Mouse (Mus musculus) small intestine, adult 10 weeks (tissue): Measurements from ENCODE around the gene Ctsf. TPM values are rescaled to one million over a fixed set of nuclear protein-coding genes. Genes with fewer than 3 reads are reported as not detected.

Source experiments
- polyA plus RNA-seq: library from polyadenylated mRNA; stranded (reverse); fragments of 350-450 nt; fragmentation: Illumina TruSeq; extraction: RNeasy Lipid Tissue Mini Kit (QIAGEN cat#74804); gene quantifications from one replicate; pipeline ENCODE4 v1.2.3, GENCODE M21; 2014; ENCODE audit warnings: low replicate concordance

Ctsf gene
- 1.3 TPM for polyA plus RNA-seq

DNA sequence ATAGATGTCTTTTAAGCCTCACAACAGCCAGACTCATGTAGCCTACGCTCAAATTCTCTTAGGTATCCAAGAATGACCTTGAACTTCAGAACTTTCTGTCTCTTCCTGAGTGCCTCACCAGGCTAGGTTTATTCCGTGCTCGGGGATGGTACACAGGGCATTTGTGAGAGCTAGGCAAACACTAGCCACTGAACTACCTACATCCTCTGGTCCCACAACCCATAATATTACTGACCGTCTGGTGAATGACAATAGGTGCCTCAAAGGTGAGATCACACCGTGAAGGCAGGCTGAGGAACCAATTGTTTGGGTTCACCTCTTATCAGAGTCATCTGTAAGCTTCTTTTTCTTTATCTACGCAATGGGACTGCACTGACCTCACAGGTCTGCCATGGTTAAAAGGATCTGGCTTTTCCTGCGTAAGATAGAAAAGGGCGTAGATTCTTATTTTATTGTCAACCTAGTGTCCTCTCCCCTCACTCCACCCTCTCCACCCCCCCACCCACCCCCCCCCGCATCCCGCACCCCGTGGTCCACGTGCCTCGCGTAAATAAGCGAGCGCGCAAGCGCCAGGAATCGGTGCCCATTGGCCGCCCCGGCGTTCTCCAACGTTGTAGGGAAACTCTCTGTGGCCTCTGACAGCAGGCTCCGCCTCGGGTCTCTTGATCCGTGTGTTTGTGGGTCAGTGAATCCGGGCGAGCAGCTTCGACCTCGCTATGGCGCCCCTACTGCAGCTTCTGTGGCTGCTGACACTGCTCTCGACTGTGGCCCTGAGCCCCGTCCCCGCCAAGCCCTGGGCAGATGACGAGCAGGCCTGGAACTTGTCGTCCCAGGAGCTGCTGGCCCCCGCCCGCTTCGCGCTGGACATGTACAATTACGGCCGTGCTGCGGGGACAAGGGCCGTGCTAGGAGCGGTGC is at the start of gene Ctsf:
Gene Ctsf (plus strand): TSS at position 579 of the 918 bp plus-strand sequence.

DNA sequence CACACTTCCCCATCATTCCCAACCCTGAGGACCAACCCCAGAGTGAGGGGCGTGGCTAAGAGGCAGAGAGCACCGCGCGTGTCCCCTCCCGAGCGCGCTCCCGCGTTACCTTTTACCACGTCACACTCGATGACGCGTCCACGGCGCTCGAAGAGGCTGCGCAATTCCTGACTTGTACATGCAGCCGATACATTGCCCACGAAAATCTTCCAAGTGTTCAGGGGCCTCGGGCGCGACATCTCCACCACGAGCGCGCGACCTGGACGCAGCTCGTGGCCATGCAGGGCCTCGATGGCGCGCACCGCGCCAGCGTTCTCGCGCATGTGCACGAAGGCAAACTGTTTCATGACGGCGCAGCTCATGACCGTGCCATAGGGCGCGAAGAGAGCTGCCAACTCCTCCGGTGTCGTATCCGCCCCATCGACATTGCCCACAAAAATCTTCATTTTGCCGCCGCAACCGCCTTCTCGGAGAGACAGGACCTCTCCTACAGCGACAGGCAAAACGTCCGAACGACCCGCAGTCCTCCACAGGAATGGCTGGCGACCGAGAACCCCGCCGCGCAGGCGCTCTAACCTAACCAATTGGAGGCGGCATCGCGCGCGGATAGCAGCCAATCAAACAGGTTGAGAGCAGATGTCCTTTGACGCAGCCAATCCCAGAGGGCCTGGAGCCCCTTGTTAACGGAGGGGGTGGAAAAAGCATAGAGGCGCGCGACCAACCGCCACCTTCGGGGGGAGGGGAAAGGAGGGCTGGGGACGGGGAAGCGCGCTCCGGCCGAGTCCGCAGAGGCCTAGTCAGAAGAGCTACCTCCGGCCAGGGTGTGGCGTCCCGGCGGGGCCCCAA is 43.6 kb upstream of the Ctsf start, which contains the start of the genes Gm21992 and Rbm14:
Gene Gm21992 (minus strand): TSS at position 550 of the 846 bp plus-strand sequence.
Gene Rbm14 (minus strand): TSS at position 572 of the 846 bp plus-strand sequence.

DNA sequence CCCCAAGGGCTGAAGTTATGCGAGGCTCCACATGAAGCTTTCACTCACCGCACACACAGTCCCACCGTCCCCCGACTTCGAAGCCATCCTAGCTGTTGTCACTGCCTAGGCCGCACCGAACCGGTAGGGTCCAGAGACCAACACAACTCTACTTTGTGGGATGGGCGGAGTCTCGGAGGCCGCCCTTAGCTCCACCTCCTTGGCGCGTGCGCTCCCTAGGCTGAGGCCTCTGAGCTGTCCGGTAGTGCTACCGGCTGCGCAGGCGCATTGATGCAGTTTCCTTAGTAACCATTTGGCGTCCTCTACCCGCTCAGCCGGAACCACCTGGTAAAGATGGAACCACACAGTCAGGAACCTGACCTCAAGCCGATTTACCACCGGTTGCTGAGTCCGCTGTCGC is 15.8 kb upstream of the Ctsf start, which contains the start of the genes Ccs and Ccdc87:
Gene Ccs (minus strand): TSS at position 184 of the 400 bp plus-strand sequence.
Gene Ccdc87 (plus strand): TSS at position 218 of the 400 bp plus-strand sequence.

DNA sequence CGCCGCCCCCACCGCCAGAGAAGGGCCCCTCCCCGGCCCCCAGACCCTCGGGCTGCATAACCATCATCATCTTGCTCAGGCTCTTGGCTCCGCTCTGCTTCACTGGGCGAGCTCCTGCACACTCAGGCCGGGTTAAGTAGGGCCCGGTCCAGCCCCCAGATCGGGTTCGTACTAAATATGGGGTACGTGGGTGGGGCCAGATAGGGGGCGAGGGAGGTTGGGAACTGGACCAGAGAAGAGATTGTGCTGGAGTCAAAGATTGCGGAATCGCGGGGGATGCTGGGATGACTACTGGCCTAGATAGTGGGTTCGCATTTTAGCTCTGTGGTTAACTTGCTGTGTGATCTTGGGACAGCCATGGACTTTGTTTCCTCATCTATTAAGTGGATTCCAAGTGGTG is 22.9 kb downstream of the Ctsf start, which contains the start of gene Actn3:
Gene Actn3 (minus strand): TSS at position 125 of the 400 bp plus-strand sequence.

GRCm38 (mm10) chr19:4878405-4879323 is 23.7 kb downstream of the Ctsf start, which contains the start of gene Zdhhc24:
Zdhhc24 (plus strand) TSS chr19:4878668.

GRCm38 (mm10) chr19:4905979-4906794 is 51.3 kb downstream of the Ctsf start, which contains the start of gene Bbs1:
Bbs1 (minus strand) TSS chr19:4906628.

Other genes with a start within 250 kb of the Ctsf start
- gene Lrfn4, start 239.5 kb upstream of the Ctsf start, polyA plus RNA-seq: not detected
- gene Rce1, start 229.5 kb upstream of the Ctsf start, polyA plus RNA-seq: 1.3 TPM
- not detected for gene Gm960, start 156.5 kb upstream of the Ctsf start, polyA plus RNA-seq
- gene Sptbn2, start 144.0 kb upstream of the Ctsf start, polyA plus RNA-seq: not detected
- gene Rbm4b, start 98.6 kb upstream of the Ctsf start, polyA plus RNA-seq: 6.2 TPM
- 11.8 TPM for gene Rbm4, start 61.2 kb upstream of the Ctsf start, polyA plus RNA-seq
- gene Gm21992, start 43.5 kb upstream of the Ctsf start, polyA plus RNA-seq: 6.5 TPM
- gene Rbm14, start 43.5 kb upstream of the Ctsf start, polyA plus RNA-seq: 6.1 TPM
- gene Ccs, start 15.8 kb upstream of the Ctsf start, polyA plus RNA-seq: 0.74 TPM
- gene Ccdc87, start 15.8 kb upstream of the Ctsf start, polyA plus RNA-seq: 0.11 TPM
- not detected for gene Actn3, start 22.8 kb downstream of the Ctsf start, polyA plus RNA-seq
- gene Zdhhc24, start 23.5 kb downstream of the Ctsf start, polyA plus RNA-seq: 12.5 TPM
- 0.63 TPM for gene Bbs1, start 51.5 kb downstream of the Ctsf start, polyA plus RNA-seq
- 1.7 TPM for gene Dpp3, start 73.2 kb downstream of the Ctsf start, polyA plus RNA-seq
- gene Peli3, start 88.0 kb downstream of the Ctsf start, polyA plus RNA-seq: 0.30 TPM
- 11.4 TPM for gene Mrpl11, start 107.0 kb downstream of the Ctsf start, polyA plus RNA-seq
- not detected for gene Npas4, start 135.2 kb downstream of the Ctsf start, polyA plus RNA-seq
- gene Slc29a2, start 168.7 kb downstream of the Ctsf start, polyA plus RNA-seq: not detected
- 7.2 TPM for gene B4gat1, start 183.7 kb downstream of the Ctsf start, polyA plus RNA-seq
- gene AC124502.3, start 183.8 kb downstream of the Ctsf start, polyA plus RNA-seq: 0.30 TPM
- not detected for gene Brms1, start 186.2 kb downstream of the Ctsf start, polyA plus RNA-seq
- gene Rin1, start 195.4 kb downstream of the Ctsf start, polyA plus RNA-seq: 0.26 TPM
- not detected for gene Cd248, start 212.9 kb downstream of the Ctsf start, polyA plus RNA-seq
- not detected for gene Tmem151a, start 230.4 kb downstream of the Ctsf start, polyA plus RNA-seq
- 21.1 TPM for gene Yif1a, start 233.4 kb downstream of the Ctsf start, polyA plus RNA-seq
- gene Cnih2, start 243.4 kb downstream of the Ctsf start, polyA plus RNA-seq: not detected